Mouse (Mus musculus) kidney, embryonic 14.5 days (tissue): ENCODE data around the gene Olfr509. TPM values are rescaled to one million over a fixed set of nuclear protein-coding genes. Genes with fewer than 3 reads are reported as not detected.
"Not testable (repeated sequence)": the region's sequence is repeated elsewhere in the genome, so short reads cannot be mapped to it uniquely, and the experiment has no call there.

Experiments
- ATAC-seq: fragments of 200-750 bp; cut with Nextera tagmentation; 2 replicates; pipeline ENCODE4 v1.8.0; 2017; ENCODE audit warnings: moderate number of reproducible peaks, mild to moderate bottlenecking, moderate TSS enrichment, moderate library complexity; ENCODE audit not compliant: low FRiP score, low TSS enrichment
- H3K27ac ChIP-seq: fragments of 300-500 bp; sonication (generic); 2 replicates; pipeline ENCODE4 v1.5.1; 2014; ENCODE audit warnings: low read depth, mild to moderate bottlenecking, low read length, moderate library complexity, mixed read lengths
- H3K27me3 ChIP-seq: fragments of 300-500 bp; sonication (generic); 2 replicates; pipeline ENCODE4 v1.6.1; 2014; ENCODE audit warnings: mild to moderate bottlenecking, low read length; ENCODE audit not compliant: control insufficient read depth, insufficient read depth
- H3K36me3 ChIP-seq: fragments of 300-500 bp; sonication (generic); 2 replicates; pipeline ENCODE4 v1.6.1; 2014; ENCODE audit warnings: low read length, mixed read lengths; ENCODE audit not compliant: control insufficient read depth, insufficient read depth
- H3K4me1 ChIP-seq: fragments of 300-500 bp; sonication (generic); 2 replicates; pipeline ENCODE4 v1.6.1; 2014; ENCODE audit warnings: low read length, mixed read lengths; ENCODE audit not compliant: control insufficient read depth, insufficient read depth
- H3K4me2 ChIP-seq: fragments of 300-500 bp; sonication (generic); replicated peaks from 2 replicates; pipeline ENCODE4 v1.6.1; 2014; ENCODE audit warnings: low read depth, mild to moderate bottlenecking, low read length
- H3K4me3 ChIP-seq: fragments of 300-500 bp; sonication (generic); 2 replicates; pipeline ENCODE4 v1.5.1; 2014; ENCODE audit warnings: mild to moderate bottlenecking, low read length
- H3K9ac ChIP-seq: fragments of 300-500 bp; sonication (generic); 2 replicates; pipeline ENCODE4 v1.6.1; 2014; ENCODE audit warnings: low read depth, mild to moderate bottlenecking, low read length, moderate library complexity
- H3K9me3 ChIP-seq: fragments of 300-500 bp; sonication (generic); 2 replicates; pipeline ENCODE4 v1.6.1; 2016; ENCODE audit warnings: low read length; ENCODE audit not compliant: control insufficient read depth
- WGBS: fragments of 180-500 bp; shearing (Covaris S2); extraction: QIAGEN DNeasy Blood & Tissue Kit; methylation state at CpG from one replicate; pipeline ENCODE4 v1.1.7; 2014; 5-methylcytosine and 5-hydroxymethylcytosine counted together
- polyA plus RNA-seq: library from polyadenylated mRNA; unstranded; fragments of >200 nt; fragmentation: Nextera tagmentation; extraction: Ambion mirVana; gene quantifications from 2 replicates; pipeline ENCODE4 v1.2.1, GENCODE M21; 2014

Olfr509 gene
- polyA plus RNA-seq, 1 experiment from 2014 or later = not detected

GRCm38 (mm10) chr7:108610487-108610886, 41.2 kb downstream of the Olfr509 start, which contains the start of gene Olfr506:
TSS of gene Olfr506 (plus strand) at chr7:108610787.
- Histone ChIP-seq H3K27ac (no peak within 1 kb of the TSS), H3K27me3 (no peaks in the 10 kb centered on the region), H3K4me1 (no peaks in the 10 kb centered on the region), H3K36me3 (no peaks in the 10 kb centered on the region), H3K4me3 (no peak within 1 kb of the TSS), H3K4me2 (no peak within 1 kb of the TSS), H3K9me3 (no peaks in the 10 kb centered on the region), H3K9ac (no peak within 1 kb of the TSS)
- ATAC-seq = no peak

DNA sequence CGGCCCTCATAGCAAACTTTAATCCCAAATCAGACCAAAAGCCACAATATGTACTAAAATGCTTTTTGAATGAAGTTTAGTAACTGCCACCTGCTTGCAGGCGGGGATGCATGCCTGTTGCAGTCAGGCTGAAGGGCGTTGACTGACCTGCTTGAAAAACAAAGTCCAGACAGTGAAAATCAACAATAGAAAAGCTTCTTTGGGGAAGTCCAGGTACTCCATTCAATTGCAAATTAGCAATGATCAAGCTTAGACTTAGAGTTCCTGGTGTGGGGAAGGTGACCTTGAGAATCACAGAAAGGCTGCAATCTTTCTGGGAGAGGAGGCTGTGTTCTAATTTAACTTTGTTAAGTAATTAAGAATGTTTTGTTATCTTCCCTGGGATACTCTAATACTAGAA, 49.8 kb downstream of the Olfr509 start:
- not testable (repeated sequence) for H3K4me3 ChIP-seq, H3K4me2 ChIP-seq, H3K27me3 ChIP-seq, H3K27ac ChIP-seq, ATAC-seq, H3K36me3 ChIP-seq, H3K4me1 ChIP-seq, H3K9ac ChIP-seq, H3K9me3 ChIP-seq
- WGBS = 85% methylated on average over 3 of the region's 3 CpGs

Other genes starting within 250 kb of the Olfr509 start
- gene Olfr497, start 231.5 kb downstream of the Olfr509 start, polyA plus RNA-seq = not detected in 2 replicates
- not detected in 2 replicates for gene Olfr498, start 186.6 kb downstream of the Olfr509 start, polyA plus RNA-seq
- gene Olfr502, start 126.8 kb downstream of the Olfr509 start, polyA plus RNA-seq = not detected in 2 replicates
- not detected in 2 replicates for gene Olfr503, start 107.4 kb downstream of the Olfr509 start, polyA plus RNA-seq
- not detected in 2 replicates for gene Olfr504, start 86.1 kb downstream of the Olfr509 start, polyA plus RNA-seq
- not detected in 2 replicates for gene Olfr506, start 41.1 kb downstream of the Olfr509 start, polyA plus RNA-seq
- gene Olfr507, start 30.1 kb downstream of the Olfr509 start, polyA plus RNA-seq = not detected in 2 replicates
- not detected in 2 replicates for gene Olfr508, start 21.9 kb downstream of the Olfr509 start, polyA plus RNA-seq
- gene Olfr510, start 14.5 kb upstream of the Olfr509 start, polyA plus RNA-seq = not detected in 2 replicates
- not detected in 2 replicates for gene Olfr512, start 61.4 kb upstream of the Olfr509 start, polyA plus RNA-seq
- gene Olfr513, start 99.1 kb upstream of the Olfr509 start, polyA plus RNA-seq = not detected in 2 replicates
- gene Olfr514, start 174.1 kb upstream of the Olfr509 start, polyA plus RNA-seq = not detected in 2 replicates
- not detected in 2 replicates for gene Olfr516, start 198.6 kb upstream of the Olfr509 start, polyA plus RNA-seq
- gene Olfr517, start 220.5 kb upstream of the Olfr509 start, polyA plus RNA-seq = not detected in 2 replicates
- gene Olfr518, start 233.1 kb upstream of the Olfr509 start, polyA plus RNA-seq = not detected in 2 replicates
- gene Olfr519, start 242.5 kb upstream of the Olfr509 start, polyA plus RNA-seq = not detected in 2 replicates